Mouse (Mus musculus) layer of hippocampus, adult 8-10 months (tissue): Measurements from ENCODE around the gene Slc15a1. TPM values are rescaled to one million over a fixed set of nuclear protein-coding genes. Genes with fewer than 3 reads are reported as not detected.

Source experiments
- DNase-seq, 2 experiments: peaks; one replicate each; pipeline ENCODE4 v3.0.0; 2022; ENCODE audit warnings: low spot score in 2 of 2
- total RNA-seq, 4 experiments: library from RNA; stranded (reverse); gene quantifications; 2 replicates each; pipeline ENCODE4 v1.2.4; 2022

Gene Slc15a1
- total RNA-seq, result not detected

DNA sequence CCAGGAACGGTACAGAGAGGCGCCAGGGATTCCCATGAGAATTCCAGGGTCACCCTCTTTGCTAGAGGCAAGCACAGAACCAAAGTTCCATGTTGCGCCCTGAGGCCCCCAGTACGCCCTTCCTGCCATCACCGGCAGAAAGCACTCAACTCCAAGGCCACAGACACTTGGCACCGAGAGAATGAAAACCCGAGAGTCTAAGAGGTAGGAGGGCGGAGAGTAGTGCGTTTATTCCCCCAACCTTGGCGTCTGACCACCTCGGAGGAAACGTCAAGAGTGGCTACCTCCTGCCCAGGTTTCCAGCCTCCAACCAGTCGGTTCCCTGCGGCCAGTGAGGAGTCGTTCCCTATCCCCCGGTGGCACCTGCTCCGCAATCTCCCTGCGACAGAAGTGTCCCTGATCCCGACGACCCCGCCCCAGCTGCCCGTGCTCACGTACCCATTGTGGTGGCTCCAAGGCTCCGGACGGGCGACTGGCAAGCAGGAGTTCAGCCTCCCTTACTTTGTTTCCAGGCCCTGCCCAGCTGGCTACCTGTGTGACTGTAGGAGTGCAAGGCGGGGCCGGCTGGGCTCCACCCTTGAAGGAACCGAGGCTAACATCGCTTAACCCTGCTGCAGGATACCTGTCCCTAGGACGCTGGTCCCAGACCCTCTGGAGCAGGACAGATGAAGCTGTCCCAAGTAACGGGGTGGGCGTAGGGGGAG, at the start of gene Slc15a1:
Gene Slc15a1, minus strand, starts transcription at position 472 of the 704 bp plus-strand sequence.
- DNase-seq, result no peak

DNA sequence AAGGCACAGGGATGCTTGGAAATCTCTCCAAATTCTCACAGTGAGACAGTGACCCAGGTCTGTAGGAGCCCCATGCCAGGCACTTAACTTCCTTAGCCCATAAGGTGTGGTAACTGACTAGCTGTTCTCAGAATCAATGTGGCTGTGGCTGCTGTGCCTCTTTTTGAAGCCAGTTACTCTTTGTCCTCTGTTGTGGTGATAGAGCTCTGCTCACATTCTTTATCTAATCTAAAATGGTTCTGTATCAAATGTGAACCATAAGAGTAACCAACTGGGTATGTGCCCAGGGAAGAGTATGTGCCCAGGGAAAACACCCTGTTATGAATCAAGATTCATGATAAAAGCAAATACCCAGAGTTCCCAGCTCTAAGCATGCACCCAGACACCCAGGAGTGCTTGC, 48.7 kb upstream of the Slc15a1 start:
- DNase-seq, result no peak

DNA sequence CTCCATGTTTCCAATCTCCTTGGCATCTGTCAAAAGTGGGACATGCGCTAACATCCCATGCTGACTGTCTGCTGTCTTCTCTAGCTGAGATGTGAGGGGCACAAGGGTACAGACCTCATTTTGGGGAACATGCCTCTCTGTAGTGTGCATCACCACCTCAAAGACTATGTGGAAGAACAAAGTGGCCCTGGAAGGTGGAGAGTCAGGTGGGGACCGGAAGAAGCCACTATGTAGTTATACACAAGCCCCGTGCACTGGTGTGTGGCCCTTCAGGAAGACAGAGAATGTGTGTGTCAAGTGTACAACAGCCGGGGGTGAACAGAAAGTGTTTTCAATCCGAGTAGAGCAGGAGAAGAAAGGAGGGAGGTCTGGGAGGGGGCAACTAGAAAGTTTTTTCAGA, 47.5 kb upstream of the Slc15a1 start:
- DNase-seq, result no peak

DNA sequence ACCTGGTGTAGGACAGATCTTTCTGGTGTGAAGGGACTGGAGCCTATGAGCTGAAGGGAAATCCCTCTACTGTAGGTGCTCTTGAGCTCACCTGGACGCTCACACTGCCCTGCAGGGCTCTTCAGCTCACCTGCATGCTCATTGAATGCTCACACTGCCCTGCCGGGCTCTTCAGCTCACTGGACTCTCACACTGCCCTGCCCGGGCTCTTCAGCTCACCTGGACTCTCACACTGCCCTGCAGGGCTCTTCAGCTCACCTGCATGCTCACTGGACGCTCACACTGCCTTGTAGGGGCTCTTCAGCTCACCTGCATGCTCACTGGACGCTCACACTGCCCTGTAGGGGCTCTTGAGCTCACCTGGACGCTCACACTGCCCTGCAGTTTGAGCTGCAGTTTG, 44.8 kb upstream of the Slc15a1 start:
- no peak for DNase-seq

DNA sequence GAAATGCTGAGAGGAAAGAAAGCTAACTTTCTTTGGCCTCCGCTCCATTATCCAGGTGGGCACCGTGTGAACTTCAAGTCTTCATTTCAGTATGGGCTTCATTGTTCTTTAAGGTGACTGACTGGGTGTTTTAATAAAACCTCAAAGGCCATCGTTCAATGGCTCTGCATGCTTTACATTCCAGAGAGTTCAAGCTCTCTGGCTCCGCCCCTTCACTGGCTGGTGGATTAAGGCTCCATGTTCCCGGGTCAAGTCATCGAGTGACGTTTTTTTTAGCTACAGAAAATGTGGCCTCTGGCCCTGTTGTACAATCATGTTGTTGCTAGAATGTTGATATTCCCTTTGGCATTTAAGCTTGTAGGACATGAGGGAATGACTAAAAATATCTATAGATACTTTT, 42.7 kb upstream of the Slc15a1 start:
- DNase-seq, result no peak

DNA sequence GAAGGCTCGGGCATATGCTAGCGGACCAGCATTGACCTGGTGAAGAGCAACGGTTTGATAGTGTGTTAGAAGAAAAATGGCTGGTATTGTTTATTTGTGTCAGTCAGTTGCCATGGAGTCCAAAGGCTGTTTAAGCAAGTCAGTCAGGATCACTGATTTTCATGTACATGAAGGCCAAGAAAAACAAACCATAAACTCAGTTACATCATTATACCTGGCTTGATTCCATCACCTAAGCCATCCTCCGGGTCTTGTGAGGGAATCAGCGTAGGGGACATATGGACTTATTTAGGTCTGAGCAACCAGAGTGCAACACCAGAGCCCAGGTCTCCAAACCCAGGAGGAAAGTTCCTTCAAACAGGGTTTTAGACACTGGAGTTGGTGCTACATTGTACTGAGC, 41.6 kb upstream of the Slc15a1 start:
- DNase-seq, result no peak

DNA sequence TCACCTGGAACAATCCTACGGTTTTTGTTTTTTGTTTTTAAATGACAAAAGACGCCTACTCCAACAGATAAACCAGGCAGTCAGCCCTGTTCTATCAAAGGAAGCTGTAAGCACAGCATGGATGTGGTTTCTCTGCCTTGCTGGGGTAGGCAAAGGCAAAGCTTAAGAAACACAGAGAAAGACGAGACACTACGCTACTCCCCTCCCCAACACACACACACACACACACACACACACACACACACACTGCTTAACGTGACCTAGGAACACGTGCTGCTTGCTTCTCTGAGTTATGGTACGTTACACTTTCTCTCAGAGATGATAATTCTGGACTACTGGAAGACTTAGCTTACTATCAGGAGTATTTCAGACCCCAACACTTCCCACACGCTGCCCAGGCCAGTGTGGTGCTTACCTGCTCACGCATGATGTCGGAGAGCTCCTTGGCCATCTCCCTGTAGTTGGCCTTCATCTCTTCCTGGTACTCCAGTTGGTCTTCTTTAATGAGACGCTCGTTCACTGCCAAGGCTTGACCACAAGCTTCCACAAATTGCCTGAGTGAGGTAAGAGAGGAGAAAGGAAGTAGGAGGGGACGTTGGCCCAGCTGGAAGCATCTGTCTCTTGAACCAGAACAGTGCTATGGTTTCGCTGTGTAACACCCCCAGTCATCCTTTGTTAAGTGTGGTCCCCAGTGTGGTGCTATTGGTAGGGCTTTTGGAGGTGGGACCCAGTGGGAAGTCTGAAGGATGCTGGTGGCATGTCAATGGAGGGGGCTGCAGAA, 40.7 kb upstream of the Slc15a1 start:
- no peak for DNase-seq

DNA sequence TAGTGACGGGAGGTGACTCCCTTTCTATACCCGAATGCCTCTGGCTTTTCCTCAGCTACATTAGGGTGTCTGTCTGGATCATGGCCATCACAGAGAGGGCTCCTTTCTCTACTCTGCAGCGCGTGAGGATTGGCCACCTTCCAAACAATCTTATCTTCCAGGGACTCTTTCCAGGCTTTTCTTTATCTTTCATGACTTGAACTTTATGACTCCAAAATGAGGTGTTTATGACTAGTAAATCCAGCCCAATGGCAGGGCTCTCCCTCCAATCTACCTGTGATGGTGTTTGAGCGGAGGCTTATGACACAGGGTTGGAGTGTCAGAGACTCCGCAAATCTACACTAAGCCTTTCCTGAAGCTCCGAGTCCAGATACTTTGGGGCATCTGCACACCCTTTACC, 36.2 kb upstream of the Slc15a1 start:
- no peak for DNase-seq

DNA sequence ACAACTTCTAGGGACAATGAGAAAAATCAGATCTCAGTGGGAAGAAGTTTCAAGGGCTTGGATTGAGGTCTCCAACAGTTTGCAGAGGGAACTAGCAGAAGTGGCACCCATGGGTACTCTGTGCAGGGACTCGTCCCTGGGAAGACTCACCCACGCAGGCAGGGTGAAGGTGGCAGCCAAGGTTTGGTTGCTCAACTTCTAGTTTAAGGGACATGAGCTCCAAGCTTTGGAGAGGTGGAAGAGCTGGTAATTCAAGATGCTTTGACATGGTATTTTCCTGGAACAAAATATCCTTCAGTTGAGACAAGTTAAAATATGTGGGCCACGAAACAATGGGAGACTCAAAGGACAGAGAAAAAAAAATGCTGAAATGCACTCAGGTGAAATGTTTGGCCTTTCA, 29.4 kb upstream of the Slc15a1 start:
- DNase-seq, result no peak

DNA sequence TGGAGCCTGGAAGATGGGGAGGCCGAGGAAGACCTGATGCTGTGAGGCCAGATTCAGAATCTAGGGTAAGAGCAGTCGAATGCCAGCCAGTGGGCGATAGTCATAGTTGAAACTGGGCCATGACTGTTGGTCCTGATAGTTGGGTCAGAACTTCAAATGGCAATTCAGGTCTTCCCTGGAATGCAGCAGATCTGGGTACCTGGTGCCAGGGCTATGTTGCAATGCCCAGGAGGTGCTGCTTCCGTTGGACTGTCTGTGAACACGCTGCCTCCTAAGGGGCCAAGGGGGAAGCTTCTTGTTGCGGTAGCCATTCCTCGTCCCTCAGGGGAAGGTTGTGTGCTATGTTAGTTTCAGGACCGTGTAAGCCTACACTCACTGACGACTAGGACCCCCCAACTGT, 25.8 kb upstream of the Slc15a1 start:
- no peak for DNase-seq

DNA sequence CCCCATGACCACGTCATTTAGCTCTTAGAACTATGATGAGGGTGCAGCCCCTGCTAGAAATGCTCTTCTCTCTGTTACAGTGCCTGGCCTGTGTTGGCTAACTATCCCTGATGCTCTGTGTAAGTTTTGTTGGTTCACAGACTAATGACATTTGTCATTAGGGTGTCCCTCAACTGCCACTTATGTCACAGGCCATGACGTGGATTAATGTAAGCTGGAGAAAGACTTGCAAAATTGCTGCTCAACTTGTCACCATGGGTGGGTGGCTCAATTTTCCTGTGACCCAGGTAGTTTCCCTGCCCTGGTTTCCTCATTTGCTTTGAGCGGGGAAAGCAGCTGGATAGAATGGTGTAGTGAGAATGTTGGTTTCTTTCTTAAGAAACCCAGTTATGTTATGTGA, 22.8 kb upstream of the Slc15a1 start:
- DNase-seq, result no peak

DNA sequence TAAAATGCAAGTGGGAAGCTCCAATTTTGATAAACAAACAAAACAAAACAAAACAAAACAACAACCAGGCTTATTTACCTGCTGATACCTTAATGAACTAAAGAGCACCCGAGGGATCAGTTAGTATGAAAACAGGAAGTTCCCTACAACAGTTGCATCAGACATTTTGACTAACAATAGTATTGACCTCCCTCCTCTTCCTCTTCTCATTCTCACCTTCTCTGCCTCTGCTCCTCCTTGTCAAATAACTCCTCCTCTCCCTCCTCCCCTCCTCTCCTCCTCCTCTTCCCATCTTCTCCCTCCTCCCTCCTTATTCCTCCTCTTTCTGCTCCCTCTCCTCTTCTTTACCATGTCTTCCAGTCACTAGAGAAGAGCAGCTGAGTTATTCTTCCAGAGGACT, 22.1 kb upstream of the Slc15a1 start:
- no peak for DNase-seq

DNA sequence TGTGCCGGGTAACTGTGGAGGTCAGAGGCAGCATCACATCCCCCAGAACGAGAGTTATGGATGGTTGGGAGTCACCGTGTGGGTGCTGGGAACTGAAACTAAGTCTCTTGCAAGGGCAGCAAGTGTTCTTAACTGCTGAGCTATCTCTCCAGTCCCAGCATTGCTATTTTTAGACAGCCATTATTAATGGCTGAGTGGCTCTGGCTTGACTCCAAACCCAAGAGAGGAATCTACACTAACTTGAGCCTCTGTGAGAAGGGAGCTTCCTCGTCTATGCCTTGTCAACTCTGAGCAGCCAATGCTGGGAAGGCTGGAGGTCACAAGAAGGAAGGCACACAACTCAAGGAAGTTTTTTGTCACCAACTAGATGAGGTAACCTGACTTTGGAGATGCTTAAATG, 16.7 kb upstream of the Slc15a1 start:
- no peak for DNase-seq

DNA sequence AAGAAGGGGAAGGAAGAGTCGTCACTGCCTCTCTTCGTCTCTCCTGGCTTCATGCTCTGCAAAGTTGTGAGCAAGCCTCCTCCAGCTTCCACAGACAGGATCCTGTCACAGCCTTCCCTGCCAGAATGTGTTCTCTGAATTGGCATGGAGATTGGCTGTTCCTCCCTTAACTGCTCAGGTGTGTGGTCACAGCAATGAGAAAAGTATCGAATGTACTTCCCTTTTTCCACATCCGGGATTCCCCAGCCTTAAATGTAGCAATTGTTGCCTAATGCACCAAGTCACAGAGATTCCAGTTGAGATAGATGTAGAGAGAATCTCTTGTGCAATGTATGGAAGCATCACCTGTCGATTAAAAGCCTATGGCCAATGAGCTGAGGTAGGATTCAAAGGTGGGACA, 11.8 kb upstream of the Slc15a1 start:
- DNase-seq, result no peak

DNA sequence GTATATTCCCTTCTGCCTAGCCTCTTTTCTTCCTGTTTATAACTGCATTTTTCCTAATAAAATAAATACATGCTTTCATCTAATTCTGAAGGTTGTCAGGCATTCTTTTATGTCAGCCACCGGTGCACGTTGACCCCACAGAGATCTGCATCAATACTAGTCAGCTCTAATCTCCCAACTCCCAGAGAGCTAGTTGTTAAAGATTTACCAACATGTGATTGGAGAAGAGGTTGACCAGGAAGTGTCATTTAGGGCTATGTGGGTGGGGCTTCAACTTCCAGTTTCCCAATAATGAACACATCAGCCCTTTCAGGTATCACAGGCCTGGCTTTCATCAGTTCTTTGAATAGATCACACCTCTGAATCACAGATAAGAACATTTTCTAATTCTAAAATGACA, 3.9 kb upstream of the Slc15a1 start:
- DNase-seq, result no peak

DNA sequence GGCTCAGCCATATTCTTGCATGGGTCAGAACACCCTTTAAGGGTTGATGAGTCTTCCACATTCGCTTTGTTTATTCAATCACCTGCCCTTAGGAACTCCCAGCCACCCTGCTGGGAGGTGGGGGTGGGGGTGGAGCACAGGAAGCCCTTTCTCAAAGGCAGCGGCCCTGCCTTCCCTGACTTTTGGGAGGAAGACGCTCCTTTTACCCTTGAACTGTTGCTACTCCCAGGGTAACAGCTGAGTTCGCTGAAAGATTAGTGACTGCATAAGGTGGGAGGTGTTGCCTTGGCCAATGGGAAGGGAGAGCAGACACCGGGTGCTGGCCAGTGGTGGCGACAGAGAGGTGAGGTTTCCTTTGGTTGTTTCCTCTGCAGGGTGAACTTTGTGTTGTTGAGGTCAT, 1.3 kb upstream of the Slc15a1 start:
- DNase-seq, result no peak

DNA sequence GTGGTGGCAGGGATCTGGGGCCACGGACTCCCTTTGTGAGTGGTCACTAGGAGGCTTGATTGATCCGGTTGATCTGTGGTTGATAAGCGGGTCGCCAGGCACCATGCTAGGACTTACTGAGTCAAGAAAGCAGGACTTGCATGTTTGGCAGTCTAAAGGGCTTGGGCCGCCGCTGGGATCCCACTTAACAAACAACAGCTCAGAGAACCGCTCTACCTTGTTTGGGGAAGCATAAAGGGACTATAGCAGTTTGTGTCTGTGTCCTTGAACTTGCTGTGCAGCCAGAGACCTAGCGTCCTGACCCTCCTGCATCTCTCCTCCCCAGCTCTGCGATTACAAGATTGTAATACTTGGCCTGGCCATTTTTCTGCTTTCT, 421 bp upstream of the Slc15a1 start:
- no peak for DNase-seq

DNA sequence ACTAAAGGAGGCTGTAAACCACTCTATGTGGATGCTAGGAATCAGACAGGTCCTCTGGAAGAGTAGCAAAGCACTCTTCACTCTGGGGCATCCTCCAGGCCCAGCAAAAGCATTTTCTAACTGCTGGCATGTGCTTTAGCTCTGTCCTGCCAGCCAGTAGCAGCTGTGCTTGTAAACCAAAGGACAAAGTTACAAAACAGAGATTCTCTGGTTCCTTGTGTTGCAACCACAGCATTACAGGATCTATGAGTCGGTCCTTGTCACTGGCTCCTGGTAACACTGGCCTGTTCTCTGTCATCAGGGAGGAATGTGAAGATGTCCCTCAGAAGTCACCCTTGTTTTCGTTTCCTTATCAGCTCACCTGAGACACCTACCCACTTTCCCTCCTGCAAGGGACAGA, 4.5 kb downstream of the Slc15a1 start:
- DNase-seq, result no peak

DNA sequence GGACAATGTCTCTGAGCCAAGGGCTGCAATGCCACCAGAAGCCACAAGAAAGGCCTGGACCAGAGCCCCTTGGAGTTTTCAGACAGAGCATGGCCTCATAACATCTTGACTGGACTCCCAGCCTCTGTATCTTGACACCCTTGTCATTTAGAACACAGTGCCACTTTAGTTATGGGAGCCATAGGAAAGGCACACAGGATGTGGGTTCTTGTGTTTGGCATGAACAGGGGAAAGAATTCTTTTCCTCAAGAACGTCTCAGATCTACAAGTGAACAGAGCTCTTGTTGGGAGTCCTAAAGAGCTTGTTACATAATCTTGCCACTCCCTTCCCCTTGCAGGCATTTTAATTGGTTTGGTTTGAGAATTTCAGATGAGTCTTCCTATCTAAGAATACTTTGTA, 5.3 kb downstream of the Slc15a1 start:
- DNase-seq, result no peak

DNA sequence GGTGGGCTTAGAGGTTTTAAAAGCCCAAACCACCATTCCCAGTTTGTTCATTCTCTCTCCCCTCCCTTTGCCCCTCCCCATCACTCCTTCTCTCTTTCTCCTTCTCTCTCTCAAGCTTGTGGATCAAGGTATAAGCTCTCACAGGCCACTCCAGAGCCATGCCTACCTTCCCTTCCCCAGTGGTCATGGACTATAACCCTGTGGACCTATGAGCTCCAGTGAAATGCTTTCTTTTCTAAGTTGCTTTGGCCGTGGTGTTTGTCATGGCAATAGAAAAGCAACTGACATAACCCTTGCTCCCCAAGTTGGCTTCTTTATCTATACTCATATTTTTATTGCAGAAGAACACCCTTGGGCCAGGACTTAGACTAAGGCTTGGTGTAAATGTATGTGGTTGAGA, 7.3 kb downstream of the Slc15a1 start:
- no peak for DNase-seq

DNA sequence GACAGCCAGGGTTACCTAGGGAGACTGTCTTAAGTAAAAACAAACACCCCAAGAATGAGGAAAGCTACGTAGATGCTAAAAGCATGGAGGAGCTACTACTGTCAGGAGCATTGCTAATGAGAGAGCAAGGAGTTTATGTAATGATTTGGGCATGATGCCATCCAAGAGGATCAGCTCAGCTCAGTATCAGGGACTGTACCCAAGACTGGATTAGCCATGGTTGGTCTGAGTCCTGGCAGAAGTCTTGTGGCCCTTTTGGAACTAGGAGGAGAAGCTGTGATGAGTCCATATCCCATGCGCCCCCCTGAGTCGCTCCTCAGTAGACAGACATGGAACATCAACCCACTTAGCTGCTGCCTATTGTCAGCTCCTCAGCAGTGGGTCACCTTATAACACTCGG, 9.3 kb downstream of the Slc15a1 start:
- no peak for DNase-seq

DNA sequence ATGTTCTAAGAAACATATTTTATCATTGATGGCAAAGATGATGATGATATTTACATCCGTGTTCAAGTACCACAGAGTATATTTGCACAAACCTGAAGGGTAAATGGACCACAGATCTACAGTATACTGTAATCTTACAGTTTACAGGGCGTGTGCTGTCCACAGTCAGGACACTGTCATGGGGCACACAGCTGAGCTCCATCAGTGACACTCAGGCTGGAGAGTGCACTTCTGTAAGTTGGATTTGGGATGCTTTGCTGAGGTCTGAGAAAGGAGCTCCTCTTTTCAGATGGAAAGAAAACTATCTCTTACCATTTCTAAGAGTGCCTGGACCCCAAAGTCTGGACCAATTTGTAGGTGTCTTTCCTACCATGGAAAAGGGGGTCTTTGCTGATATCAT, 9.9 kb downstream of the Slc15a1 start:
- no peak for DNase-seq

DNA sequence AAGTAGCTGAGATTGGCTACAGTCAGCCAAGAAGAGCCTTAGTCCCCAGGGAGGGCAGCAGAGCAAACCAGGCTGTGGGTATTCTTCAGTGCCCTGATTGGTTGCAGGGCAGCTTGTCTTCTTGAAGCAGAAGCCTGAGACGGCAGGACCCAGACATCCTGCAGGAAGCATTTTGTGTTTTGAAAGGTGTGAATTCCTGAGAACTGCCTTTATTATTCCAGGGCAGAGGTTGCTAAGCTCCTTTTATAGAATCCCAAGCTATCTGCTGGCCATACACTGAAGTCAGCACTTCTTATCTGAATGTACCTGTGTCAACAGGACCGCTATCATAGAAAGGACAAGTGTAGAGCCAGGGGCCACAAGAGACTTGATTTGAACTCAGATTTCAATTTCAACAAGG, 10.8 kb downstream of the Slc15a1 start:
- DNase-seq, result no peak
